Mouse (Mus musculus): Measurements from ENCODE around the gene Kpna3.

GRCm38 (mm10) chr14:61460365-61460764, 20.7 kb upstream of the Kpna3 start:
- TF ChIP-seq CTCF (IDR thresholded peaks at IDR 0.05; ENCODE audit: borderline replicate concordance, insufficient read depth, low read length) (no peak), POLR2A (IDR thresholded peaks at IDR 0.05; ENCODE audit: low read depth, low read length) (no peak)
